Comparison of ENCODE assay signal across 12 mouse cellular contexts in genomic region chr17:29244912-29245311, GRCm38 (mm10). TPM values are rescaled to one million over a fixed set of nuclear protein-coding genes. Genes with fewer than 3 reads are reported as not detected.
A peak's percentile ranks its signal among the peaks of the same experiment; 100 is the strongest.
DNase-seq lines count a peak whose midpoint lies in the region; ATAC-seq lines count a peak whose summit lies in the region.
"Had no signal": no experiment of that assay in that cellular context is flagged by ENCODE, and none has a peak within 500 bp of the region (broad histone marks: within the 10 kb centered on the region; RNA-seq: fewer than 3 reads in every experiment).

No protein-coding gene starts in this region.

- H3K9ac ChIP-seq in forebrain, embryonic 15.5 days (replicated peaks), result no peak overlapping the region
- peak overlapping the region; percentile 29; the same call in 1 of the 2 replicates for H3K9ac ChIP-seq in hindbrain, embryonic 13.5 days
- 0 out of 2 replicates have a peak overlapping the region, but pooled peaks have one; percentile 0 for H3K9ac ChIP-seq in midbrain, embryonic 12.5 days (replicated peaks)

- peaks cover 18% of the 10 kb centered on the region for H3K36me3 ChIP-seq in forebrain, embryonic 10.5 days (replicated peaks)
- H3K36me3 ChIP-seq in forebrain, embryonic 15.5 days, result 0 out of 2 replicates have a peak, but pooled peaks cover 5% of the 10 kb centered on the region
- peaks cover 14% of the 10 kb centered on the region for H3K36me3 ChIP-seq in hindbrain, embryonic 13.5 days
- H3K36me3 ChIP-seq in midbrain, embryonic 12.5 days, result peaks cover 13% of the 10 kb centered on the region

- peaks cover 31% of the 10 kb centered on the region for H3K27me3 ChIP-seq in forebrain, embryonic 10.5 days (ENCODE audit: poor library complexity, severe bottlenecking)
- no peaks in the 10 kb centered on the region for H3K27me3 ChIP-seq in forebrain, embryonic 15.5 days
- peaks cover 9% of the 10 kb centered on the region for H3K27me3 ChIP-seq in hindbrain, embryonic 13.5 days
- peaks cover 16% of the 10 kb centered on the region for H3K27me3 ChIP-seq in midbrain, embryonic 12.5 days

- no peaks in the 10 kb centered on the region for H3K9me3 ChIP-seq in forebrain, embryonic 10.5 days
- no peaks in the 10 kb centered on the region for H3K9me3 ChIP-seq in forebrain, embryonic 15.5 days
- no peaks in the 10 kb centered on the region for H3K9me3 ChIP-seq in hindbrain, embryonic 13.5 days
- no peaks in the 10 kb centered on the region for H3K9me3 ChIP-seq in midbrain, embryonic 12.5 days

- no peak overlapping the region for H3K4me2 ChIP-seq in forebrain, embryonic 15.5 days (replicated peaks)
- no peak overlapping the region for H3K4me2 ChIP-seq in hindbrain, embryonic 13.5 days
- peak overlapping the region; percentile 1; the same call in 1 of the 2 replicates for H3K4me2 ChIP-seq in midbrain, embryonic 12.5 days (replicated peaks)

- 40% methylated on average over 11 of the region's 12 CpGs for WGBS in forebrain, embryonic 10.5 days
- WGBS in forebrain, embryonic 15.5 days, result 39% methylated on average over 12 of the region's 12 CpGs
- WGBS in hindbrain, embryonic 13.5 days, result 34% methylated on average over 11 of the region's 12 CpGs
- WGBS in midbrain, embryonic 12.5 days, result 18% methylated on average over 10 of the region's 12 CpGs

- peak overlapping the region; percentile 65 for H3K27ac ChIP-seq in forebrain, embryonic 10.5 days
- H3K27ac ChIP-seq in forebrain, embryonic 15.5 days (replicated peaks), result no peak overlapping the region
- peak overlapping the region; percentile 78 for H3K27ac ChIP-seq in hindbrain, embryonic 13.5 days
- peak overlapping the region; percentile 71 for H3K27ac ChIP-seq in midbrain, embryonic 12.5 days (replicated peaks)

- intact Hi-C loops in heart, postnatal 25 days (cut with DNase I), result no loop called here

- H3K4me1 ChIP-seq in forebrain, embryonic 10.5 days, result peaks cover 46% of the 10 kb centered on the region
- peaks cover 16% of the 10 kb centered on the region for H3K4me1 ChIP-seq in forebrain, embryonic 15.5 days
- peaks cover 41% of the 10 kb centered on the region for H3K4me1 ChIP-seq in hindbrain, embryonic 13.5 days (replicated peaks)
- peaks cover 36% of the 10 kb centered on the region for H3K4me1 ChIP-seq in midbrain, embryonic 12.5 days

- no peak for ATAC-seq in forebrain, embryonic 15.5 days (replicated peaks)
- ATAC-seq in hindbrain, embryonic 13.5 days (ENCODE audit: low FRiP score), result no peak
- ATAC-seq in midbrain, embryonic 12.5 days (ENCODE audit: low FRiP score, low read depth), result no peak

- DNase-seq in forebrain, embryonic 10.5 days (ENCODE audit: extremely low spot score, low spot score), result no peak
- peak; percentile 66 for DNase-seq in MN1 (ENCODE audit: low spot score)
- no peak for DNase-seq in heart, postnatal 25 days (ENCODE audit: low spot score)
- DNase-seq in heart, adult 18-20 months, result no peak
- no peak for DNase-seq in layer of hippocampus, adult 18-20 months (ENCODE audit: low spot score in 2 of 2)
- DNase-seq: cerebellum, postnatal 14 days; gastrocnemius, postnatal 10 days; kidney, adult 18-20 months; spleen, adult 18-20 months had no signal

- no peak overlapping the region; the same call in 1 of the 2 replicates for H3K4me3 ChIP-seq in forebrain, embryonic 10.5 days
- H3K4me3 ChIP-seq in forebrain, embryonic 15.5 days, result no peak overlapping the region
- no peak overlapping the region for H3K4me3 ChIP-seq in hindbrain, embryonic 13.5 days
- H3K4me3 ChIP-seq in midbrain, embryonic 12.5 days, result no peak overlapping the region

RNA-seq across cellular contexts. Expression of gene Cpne5, which starts 6.9 kb away (rescaled TPM):
- 5.3 and 6.2 TPM in 2 replicates for polyA plus RNA-seq in forebrain, embryonic 10.5 days (2016; fragmentation: Nextera tagmentation; extraction: Ambion mirVana)
- 21.3 and 24.9 TPM in 2 replicates for polyA plus RNA-seq in forebrain, embryonic 15.5 days (2015; fragmentation: Nextera tagmentation; extraction: Ambion mirVana)
- 18.9 and 20.2 TPM in 2 replicates for polyA plus RNA-seq in hindbrain, embryonic 13.5 days (2015; fragmentation: Nextera tagmentation; extraction: Ambion mirVana)
- polyA plus RNA-seq in midbrain, embryonic 12.5 days (2016; fragmentation: Nextera tagmentation; extraction: Ambion mirVana), result 12.6 and 14.4 TPM in 2 replicates
- total RNA-seq in heart, postnatal 25 days (2021), result 1 to 10 TPM; 5.1 to 5.6 TPM
- total RNA-seq in heart, adult 18-20 months (2021), result 1 to 10 TPM; 3.9 to 5.0 TPM
- total RNA-seq in layer of hippocampus, adult 18-20 months (2021), result 10 to 100 TPM; 37.5 to 37.8 TPM

RNA-seq across cellular contexts. Expression of gene Ppil1, which starts 19.1 kb away (rescaled TPM):
- 230 and 235 TPM in 2 replicates for polyA plus RNA-seq in forebrain, embryonic 10.5 days (2016; fragmentation: Nextera tagmentation; extraction: Ambion mirVana)
- polyA plus RNA-seq in forebrain, embryonic 15.5 days (2015; fragmentation: Nextera tagmentation; extraction: Ambion mirVana), result 126 and 128 TPM in 2 replicates
- polyA plus RNA-seq in hindbrain, embryonic 13.5 days (2015; fragmentation: Nextera tagmentation; extraction: Ambion mirVana), result 106 and 114 TPM in 2 replicates
- 124 and 129 TPM in 2 replicates for polyA plus RNA-seq in midbrain, embryonic 12.5 days (2016; fragmentation: Nextera tagmentation; extraction: Ambion mirVana)
- 10 to 100 TPM; 29.0 to 29.6 TPM for total RNA-seq in heart, postnatal 25 days (2021)
- 10 to 100 TPM; 34.9 to 36.5 TPM for total RNA-seq in heart, adult 18-20 months (2021)
- 10 to 100 TPM; 16.2 to 18.4 TPM for total RNA-seq in layer of hippocampus, adult 18-20 months (2021)

RNA-seq across cellular contexts. Expression of gene BC004004, which starts 23.7 kb away (rescaled TPM):
- 54.6 and 56.6 TPM in 2 replicates for polyA plus RNA-seq in forebrain, embryonic 10.5 days (2016; fragmentation: Nextera tagmentation; extraction: Ambion mirVana)
- 96.2 and 96.4 TPM in 2 replicates for polyA plus RNA-seq in forebrain, embryonic 15.5 days (2015; fragmentation: Nextera tagmentation; extraction: Ambion mirVana)
- polyA plus RNA-seq in hindbrain, embryonic 13.5 days (2015; fragmentation: Nextera tagmentation; extraction: Ambion mirVana), result 108 and 111 TPM in 2 replicates
- polyA plus RNA-seq in midbrain, embryonic 12.5 days (2016; fragmentation: Nextera tagmentation; extraction: Ambion mirVana), result 71.7 and 73.7 TPM in 2 replicates
- total RNA-seq in heart, postnatal 25 days (2021), result 100 to 1,000 TPM; 192 to 222 TPM
- total RNA-seq in heart, adult 18-20 months (2021), result 100 to 1,000 TPM; 297 to 354 TPM
- 10 to 100 TPM; 84.9 to 94.4 TPM for total RNA-seq in layer of hippocampus, adult 18-20 months (2021)
